Mouse (Mus musculus): ENCODE results near the gene Pafah1b2.

The Pafah1b2 gene

DNA sequence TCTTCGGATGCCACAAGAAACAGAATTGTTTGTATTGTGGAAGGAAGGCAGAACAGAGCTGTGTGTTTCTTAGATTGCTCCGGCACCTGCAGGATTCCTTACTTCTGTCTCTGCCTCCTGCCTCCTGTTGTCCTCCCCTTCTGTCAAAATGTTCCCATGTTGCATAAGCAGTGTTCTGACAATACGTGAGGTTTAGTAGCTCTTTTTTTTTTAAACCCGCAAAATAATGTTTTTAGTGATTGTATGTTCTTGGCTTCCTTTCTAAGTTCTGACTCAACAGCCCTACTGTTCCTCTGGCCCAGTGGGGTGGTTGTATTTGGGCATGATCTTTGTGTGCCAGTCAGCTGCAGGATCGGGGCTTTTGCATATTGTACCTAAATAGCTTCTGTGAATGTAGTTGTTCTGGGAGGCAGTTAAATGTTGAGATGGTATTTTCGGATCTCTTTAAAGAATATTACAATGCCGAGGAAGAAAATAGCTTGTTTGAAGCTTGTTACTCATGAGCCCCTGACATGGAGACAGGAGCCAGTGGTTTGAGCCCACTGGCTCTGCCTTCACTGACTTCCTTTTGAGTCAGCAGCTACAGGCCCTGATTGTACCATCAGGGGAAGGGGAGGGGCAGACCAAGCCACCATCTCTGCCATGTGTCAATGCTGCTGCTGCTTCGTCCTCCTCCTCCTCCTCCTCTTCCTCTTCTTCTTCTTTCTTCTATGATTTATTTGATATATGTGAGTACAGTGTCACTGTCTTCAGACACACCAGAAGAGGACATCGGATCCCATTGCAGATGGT is 13.8 kb upstream of the Pafah1b2 start:
- no peak for DNase-seq (ENCODE audit: low read depth)

GRCm38 (mm10) chr9:46023591-46023990 is 11.1 kb upstream of the Pafah1b2 start:
- DNase-seq (ENCODE audit: low read depth), result no peak

DNA sequence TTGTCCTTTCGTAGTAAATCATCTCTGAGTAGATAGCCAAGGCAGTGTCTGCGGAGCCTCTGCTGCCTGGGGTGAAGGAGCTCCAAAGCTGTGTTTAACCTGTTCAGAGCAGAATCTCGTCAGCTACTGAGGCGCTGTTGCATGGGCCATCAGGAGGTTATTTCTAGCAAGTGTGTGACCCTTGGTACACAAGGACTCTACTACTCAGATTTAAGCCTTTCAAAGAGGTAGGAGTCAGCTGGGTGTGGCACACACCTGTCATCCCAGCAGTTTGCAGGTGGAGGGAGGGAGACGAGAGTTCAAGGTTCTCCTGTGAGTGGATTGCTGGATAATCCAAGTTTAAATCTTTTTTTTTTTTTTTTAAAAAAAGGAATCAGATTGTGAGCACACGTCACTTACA is 7.5 kb upstream of the Pafah1b2 start:
- DNase-seq (ENCODE audit: low read depth), result no peak

- DNase-seq (ENCODE audit: low read depth), result no peak
These were observed 5.8 kb upstream of the Pafah1b2 start for GRCm38 (mm10) chr9:46018316-46018715.

- no peak for DNase-seq (ENCODE audit: low read depth)
These were observed 3.9 kb upstream of the Pafah1b2 start for GRCm38 (mm10) chr9:46016417-46016816.

DNA sequence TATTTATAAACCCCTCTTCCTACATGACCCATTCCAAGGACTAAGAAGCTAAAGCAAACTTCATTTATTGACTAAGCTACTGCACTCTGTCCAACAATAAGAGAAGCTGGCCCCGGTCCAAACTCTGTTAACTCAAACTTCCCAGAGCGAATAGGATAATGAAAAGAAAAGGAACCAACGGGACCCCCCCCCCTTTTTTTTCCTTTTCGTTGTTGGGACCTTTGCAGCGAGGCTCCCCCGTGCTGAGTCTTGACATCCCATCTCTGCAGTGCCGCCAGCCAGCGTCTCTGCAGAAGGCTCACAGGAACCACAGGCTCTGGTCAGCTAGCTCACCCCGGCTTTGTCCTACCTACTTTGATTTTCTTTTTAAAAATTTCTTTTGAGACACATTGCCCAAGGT is 3.3 kb upstream of the Pafah1b2 start:
- DNase-seq (ENCODE audit: low read depth), result no peak

DNA sequence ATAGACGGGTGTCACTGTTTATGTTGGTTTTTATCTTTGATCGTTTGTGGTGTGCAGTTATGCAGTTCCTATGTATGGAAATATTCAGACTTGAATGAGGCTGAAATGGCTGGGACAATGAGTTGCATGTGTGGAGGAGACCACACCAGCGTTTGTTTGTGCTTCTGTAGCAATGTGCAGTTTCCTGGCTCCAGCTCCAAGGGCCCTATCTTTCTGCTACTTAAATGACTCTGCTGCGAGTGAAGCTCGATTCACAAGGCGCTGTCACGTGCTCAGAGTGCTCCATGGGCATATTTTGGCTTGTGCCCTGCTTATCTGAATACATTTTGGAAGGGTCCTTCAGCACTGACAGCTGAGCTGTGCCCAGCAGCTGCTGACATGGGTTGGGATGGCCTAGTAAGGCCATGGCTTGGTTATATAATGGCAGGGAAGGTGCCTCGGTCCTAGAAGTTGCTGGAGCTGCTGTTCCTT is 2.6 kb upstream of the Pafah1b2 start:
- DNase-seq (ENCODE audit: low read depth), result peak; percentile 80

- peak; percentile 78 for DNase-seq (ENCODE audit: low read depth)
These were observed 1.8 kb upstream of the Pafah1b2 start for GRCm38 (mm10) chr9:46014251-46014681.

DNA sequence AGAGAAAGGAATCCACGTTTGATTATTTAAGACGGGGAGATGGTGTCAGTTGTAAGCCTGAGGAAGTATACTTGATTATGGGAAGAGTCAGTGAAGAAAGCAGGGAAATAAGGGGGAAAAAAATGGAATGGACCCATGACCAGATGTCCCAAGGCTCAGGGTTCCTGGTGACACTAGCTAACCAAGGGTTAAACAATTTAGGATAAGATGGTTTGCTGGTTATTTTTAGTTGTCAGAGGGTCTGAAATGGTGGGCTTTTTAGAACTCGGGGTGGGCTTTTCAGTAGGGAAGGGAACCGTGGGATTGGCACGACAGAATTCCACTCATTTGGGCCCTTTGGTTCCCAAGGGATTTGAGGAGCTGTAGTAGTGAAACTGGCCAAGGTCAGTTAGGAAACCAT is 1.1 kb upstream of the Pafah1b2 start:
- no peak for DNase-seq (ENCODE audit: low read depth)

GRCm38 (mm10) chr9:46013009-46013586 is 608 bp upstream of the Pafah1b2 start:
- peak; percentile 69 for DNase-seq (ENCODE audit: low read depth)

DNA sequence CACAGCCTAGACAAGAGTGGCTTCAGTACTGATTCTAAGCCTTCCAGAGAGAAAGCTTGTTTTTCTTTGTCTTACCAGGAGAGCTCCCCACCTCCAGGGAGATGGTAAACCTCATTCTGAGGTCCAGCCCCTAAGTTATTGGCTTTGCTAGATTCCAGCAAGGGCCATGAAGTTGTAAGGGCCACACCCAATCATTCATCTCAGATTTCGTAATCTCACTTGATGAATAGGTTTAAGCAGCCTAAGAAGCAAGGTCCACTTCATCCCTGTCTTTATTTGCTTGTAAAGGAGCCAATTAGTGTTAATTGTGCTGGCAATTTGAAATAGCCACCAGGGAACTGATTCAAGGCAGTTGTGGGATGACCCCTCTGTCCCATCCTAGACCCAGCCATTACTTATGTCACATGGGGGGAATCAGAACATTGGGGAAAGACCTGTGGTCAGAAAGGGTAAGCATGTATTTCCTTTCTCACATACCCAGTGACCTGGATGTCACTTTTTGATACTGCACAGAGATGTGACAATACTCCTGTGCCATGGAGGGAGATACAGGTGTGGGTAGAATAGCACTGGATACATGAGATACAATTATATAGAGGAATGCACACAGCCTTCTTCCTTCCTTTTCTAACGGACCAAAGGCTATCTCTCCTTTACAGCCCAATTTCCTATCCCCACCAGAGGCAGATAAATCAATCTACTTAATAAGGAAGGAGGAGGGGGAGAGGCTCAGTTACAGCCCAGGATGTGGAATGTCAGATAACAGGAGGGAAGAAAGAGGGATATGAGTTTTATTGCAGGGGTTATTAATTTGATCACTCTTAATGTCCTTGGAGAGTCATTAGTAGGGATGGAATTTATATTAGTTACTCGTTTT is 1.2 kb downstream of the Pafah1b2 start:
- DNase-seq (ENCODE audit: low read depth), result peak; percentile 45

- DNase-seq (ENCODE audit: low read depth), result no peak
These were observed 2.9 kb downstream of the Pafah1b2 start for GRCm38 (mm10) chr9:46009669-46009983.

GRCm38 (mm10) chr9:46008931-46009668 is 3.4 kb downstream of the Pafah1b2 start:
- DNase-seq (ENCODE audit: low read depth), result no peak

DNA sequence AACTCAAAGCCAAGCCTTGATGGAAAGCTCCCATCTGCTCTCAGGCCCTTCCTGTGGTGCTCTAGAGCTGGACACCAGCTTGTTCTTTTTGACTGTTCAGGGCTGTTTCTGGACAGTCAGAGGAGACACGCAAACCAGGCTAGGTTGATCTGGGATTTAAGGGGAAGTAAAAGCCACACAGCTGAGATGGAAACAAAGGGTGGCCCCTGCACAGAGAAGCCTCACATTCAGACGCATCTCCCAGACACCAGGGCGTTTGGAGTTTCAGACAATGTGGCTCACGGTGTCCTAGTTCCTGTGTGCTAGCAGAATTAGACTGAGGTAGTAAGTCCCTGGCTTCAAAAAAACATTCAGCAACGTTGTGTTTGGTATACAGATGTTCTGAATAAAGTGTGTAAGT is 6.3 kb downstream of the Pafah1b2 start:
- no peak for DNase-seq (ENCODE audit: low read depth)

GRCm38 (mm10) chr9:46004529-46004928 is 8.0 kb downstream of the Pafah1b2 start:
- DNase-seq (ENCODE audit: low read depth), result no peak

DNA sequence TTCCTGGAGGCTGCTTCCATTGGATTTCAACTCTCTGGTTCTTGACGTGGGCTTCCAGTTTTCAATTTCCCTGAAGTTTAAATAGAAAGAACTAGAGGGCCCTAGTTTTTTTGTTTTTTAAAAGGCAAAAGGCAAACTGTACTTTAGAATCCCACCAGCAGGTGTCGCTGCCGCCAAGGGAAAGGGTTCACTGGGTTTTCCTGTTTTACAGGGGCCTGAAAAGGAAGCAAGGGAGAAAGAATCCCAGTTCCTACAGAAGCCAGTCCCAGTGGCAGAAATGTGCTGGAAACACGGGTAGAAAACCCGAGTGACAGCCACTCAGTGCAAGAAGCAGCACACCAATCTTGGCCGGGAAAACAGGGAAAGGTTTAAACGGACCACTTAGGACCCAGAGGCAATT is 8.8 kb downstream of the Pafah1b2 start:
- DNase-seq (ENCODE audit: low read depth), result peak; percentile 87

GRCm38 (mm10) chr9:45999009-45999408 is 13.5 kb downstream of the Pafah1b2 start:
- DNase-seq (ENCODE audit: low read depth), result no peak

DNA sequence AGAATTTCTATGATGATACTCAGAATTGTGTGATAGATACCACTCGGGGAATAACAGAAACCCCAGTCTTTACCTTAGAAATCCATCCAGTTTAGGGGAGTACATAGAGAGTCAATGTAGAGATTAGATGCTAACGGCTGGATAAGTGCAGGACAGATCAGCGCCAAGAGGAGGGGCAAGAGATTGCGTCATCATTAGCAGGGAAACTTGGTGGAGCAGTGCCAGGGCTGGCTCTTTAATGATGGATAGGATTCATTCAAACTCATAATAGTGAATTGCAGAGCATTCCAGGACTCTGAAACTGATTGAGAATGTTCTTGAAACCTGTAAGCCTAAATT is 27.3 kb downstream of the Pafah1b2 start:
- no peak for DNase-seq (ENCODE audit: low read depth)

GRCm38 (mm10) chr9:45984409-45985228 is 27.9 kb downstream of the Pafah1b2 start:
- peak; percentile 94 for DNase-seq (ENCODE audit: low read depth)

DNA sequence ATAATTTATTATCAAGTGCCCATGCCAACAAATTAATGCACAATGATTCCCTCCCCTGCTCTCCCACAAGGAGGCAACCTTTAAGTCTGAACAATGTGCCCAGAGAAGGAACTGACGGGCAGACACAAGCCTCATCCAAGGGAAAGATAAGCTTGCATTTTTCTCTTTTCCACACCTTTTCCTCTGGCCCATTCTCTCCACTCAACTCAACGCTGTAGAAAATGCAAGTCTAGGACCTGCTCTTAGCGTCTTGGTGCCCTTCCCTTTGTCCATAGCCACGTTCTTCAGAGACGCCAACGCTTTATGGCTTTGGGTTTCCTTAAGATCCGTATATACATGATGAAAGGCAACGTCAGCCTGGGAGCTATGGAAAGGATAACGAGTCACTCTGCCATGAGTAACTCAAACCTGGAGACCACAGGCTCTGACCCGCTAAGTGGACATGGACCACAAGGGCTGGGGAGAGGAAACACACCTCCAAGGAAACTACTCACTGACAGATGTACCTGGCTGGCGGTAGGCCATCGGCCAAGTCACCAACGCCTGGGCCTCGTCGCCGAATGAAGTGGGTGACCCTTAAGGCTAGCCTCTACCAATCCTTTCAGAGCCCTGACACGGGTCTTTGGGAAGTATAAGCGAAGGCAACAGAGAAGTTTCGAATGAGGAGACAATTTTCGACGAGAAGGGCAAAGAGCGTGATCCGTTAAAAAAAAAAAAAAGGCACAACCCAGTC is 28.6 kb downstream of the Pafah1b2 start:
- DNase-seq (ENCODE audit: low read depth), result peak; percentile 60

DNA sequence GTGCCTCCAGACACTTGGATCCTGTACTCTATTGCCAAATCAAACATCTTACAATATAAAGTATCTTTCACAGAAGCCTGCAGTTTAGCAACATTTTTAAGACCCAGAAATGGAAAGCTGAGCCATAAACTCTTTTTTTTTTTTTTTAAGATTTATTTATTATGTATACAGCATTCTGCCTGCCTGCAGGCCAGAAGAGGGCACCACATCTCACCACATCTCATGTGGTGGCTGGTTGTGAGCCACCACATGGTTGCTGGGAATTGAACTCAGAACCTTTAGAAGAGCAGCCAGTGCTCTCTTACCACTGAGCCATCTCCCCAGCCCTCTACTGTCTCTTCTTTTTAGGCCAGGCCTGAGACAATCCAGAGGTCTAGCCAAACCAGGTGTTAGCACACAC is 31.2 kb downstream of the Pafah1b2 start:
- DNase-seq (ENCODE audit: low read depth), result peak; percentile 53
